Mouse (Mus musculus): ENCODE measurements around the gene Mindy4b-ps. TPM values are rescaled to one million over a fixed set of nuclear protein-coding genes. Genes with fewer than 3 reads are reported as not detected.
"Not testable (repeated sequence)": the region's sequence is repeated elsewhere in the genome, so short reads cannot be mapped to it uniquely, and the experiment has no call there.

The Mindy4b-ps gene
- 0.13 TPM in 1 of 2 replicates, not detected in the other for polyA plus RNA-seq (2016; fragmentation: Nextera tagmentation; extraction: Ambion mirVana)

GRCm38 (mm10) chr3:58822211-58822610 lies at the start of gene Mindy4b-ps:
Gene Mindy4b-ps (minus strand): TSS chr3:58822311.
- ATAC-seq (ENCODE audit: insufficient number of reproducible peaks, low FRiP score): no peak
- WGBS: 63% methylated on average over 4 of the region's 4 CpGs

DNA sequence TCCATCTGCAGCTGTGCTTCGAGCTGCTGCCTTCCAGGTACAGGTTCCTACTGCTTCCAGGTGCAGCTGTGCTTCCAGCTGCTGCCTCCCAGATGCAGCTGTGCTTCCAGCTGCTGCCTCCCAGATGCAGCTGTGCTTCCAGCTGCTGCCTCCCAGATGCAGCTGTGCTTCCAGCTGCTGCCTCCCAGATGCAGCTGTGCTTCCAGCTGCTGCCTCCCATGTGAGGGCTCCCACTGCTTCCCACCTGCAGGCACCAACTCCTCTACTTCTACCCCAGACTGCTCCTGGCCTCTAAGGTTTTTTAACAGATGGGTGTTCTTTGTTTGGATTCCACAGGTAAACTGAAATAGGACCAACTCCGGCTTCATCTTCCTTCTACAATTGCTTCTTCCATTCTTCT lies 49.8 kb upstream of the Mindy4b-ps start:
- WGBS: 70% methylated on average over 2 of the region's 2 CpGs
- not testable (repeated sequence) for H3K36me3 ChIP-seq; H3K27me3 ChIP-seq (replicated peaks)

More at GRCm38 (mm10) chr3:58822211-58822610, at the start of gene Mindy4b-ps:
- Histone ChIP-seq H3K4me3 (no peak within 1 kb of the TSS), H3K27me3 (replicated peaks) (no peaks in the 10 kb centered on the region), H3K4me1 (replicated peaks) (no peaks in the 10 kb centered on the region), H3K27ac (ENCODE audit: poor library complexity, severe bottlenecking) (no peak within 1 kb of the TSS), H3K4me2 (no peak within 1 kb of the TSS), H3K9me3 (replicated peaks) (no peaks in the 10 kb centered on the region), H3K9ac (no peak within 1 kb of the TSS), H3K36me3 (no peaks in the 10 kb centered on the region)

GRCm38 (mm10) chr3:58865690-58866089 lies 43.6 kb upstream of the Mindy4b-ps start:
- H3K4me3 ChIP-seq: no peak overlapping the region
- no peaks in the 10 kb centered on the region for H3K27me3 ChIP-seq (replicated peaks)
- no peaks in the 10 kb centered on the region for H3K9me3 ChIP-seq (replicated peaks)
- no peak overlapping the region for H3K9ac ChIP-seq
- H3K4me2 ChIP-seq: no peak overlapping the region
- no peaks in the 10 kb centered on the region for H3K36me3 ChIP-seq
- 48% methylated on average over 7 of the region's 7 CpGs for WGBS
- no peaks in the 10 kb centered on the region for H3K4me1 ChIP-seq (replicated peaks)
- no peak overlapping the region for H3K27ac ChIP-seq (ENCODE audit: poor library complexity, severe bottlenecking)
- no peak for ATAC-seq (ENCODE audit: insufficient number of reproducible peaks, low FRiP score)

More for the DNA sequence above, 49.8 kb upstream of the Mindy4b-ps start:
- H3K9ac ChIP-seq; H3K4me2 ChIP-seq; H3K4me1 ChIP-seq (replicated peaks); H3K4me3 ChIP-seq; H3K9me3 ChIP-seq (replicated peaks); H3K27ac ChIP-seq (ENCODE audit: poor library complexity, severe bottlenecking); ATAC-seq (ENCODE audit: insufficient number of reproducible peaks, low FRiP score): not testable (repeated sequence)

- no peaks in the 10 kb centered on the region for H3K36me3 ChIP-seq
- no peak overlapping the region for H3K4me3 ChIP-seq
- H3K9me3 ChIP-seq (replicated peaks): no peaks in the 10 kb centered on the region
- H3K27me3 ChIP-seq (replicated peaks): no peaks in the 10 kb centered on the region
- H3K9ac ChIP-seq: no peak overlapping the region
- H3K27ac ChIP-seq (ENCODE audit: poor library complexity, severe bottlenecking): no peak overlapping the region
- no peak overlapping the region for H3K4me2 ChIP-seq
- no peak for ATAC-seq (ENCODE audit: insufficient number of reproducible peaks, low FRiP score)
- 58% methylated on average over 2 of the region's 2 CpGs for WGBS
- no peaks in the 10 kb centered on the region for H3K4me1 ChIP-seq (replicated peaks)
These were observed 40.9 kb upstream of the Mindy4b-ps start for GRCm38 (mm10) chr3:58862976-58863375.

DNA sequence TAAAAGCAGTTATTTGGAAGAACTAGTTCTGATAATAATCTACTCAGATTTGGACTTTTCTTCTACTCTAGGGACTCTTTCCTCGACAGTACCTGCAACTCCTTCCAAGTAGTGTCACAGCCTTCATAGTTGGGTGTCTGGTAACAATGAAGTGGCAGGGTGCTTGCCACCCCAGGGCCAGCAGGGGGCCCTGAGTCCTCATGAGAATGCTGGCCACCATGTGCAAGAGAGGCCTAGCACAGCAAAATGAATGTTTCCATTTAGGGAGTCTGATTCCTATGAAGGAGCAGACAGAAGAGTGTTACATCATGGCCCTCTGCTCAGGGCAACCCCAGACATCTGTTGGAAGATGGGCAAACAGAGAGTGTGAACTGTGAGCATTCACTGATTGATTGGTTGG lies 21.3 kb upstream of the Mindy4b-ps start:
- Histone ChIP-seq H3K4me1 (replicated peaks) (no peaks in the 10 kb centered on the region), H3K27ac (ENCODE audit: poor library complexity, severe bottlenecking) (no peak overlapping the region), H3K9me3 (replicated peaks) (no peaks in the 10 kb centered on the region), H3K9ac (no peak overlapping the region), H3K4me3 (no peak overlapping the region), H3K36me3 (no peaks in the 10 kb centered on the region), H3K4me2 (no peak overlapping the region), H3K27me3 (replicated peaks) (no peaks in the 10 kb centered on the region)
- no peak for ATAC-seq (ENCODE audit: insufficient number of reproducible peaks, low FRiP score)
- 55% methylated on average over 1 of the region's 1 CpGs for WGBS

- H3K36me3 ChIP-seq: no peaks in the 10 kb centered on the region
- no peaks in the 10 kb centered on the region for H3K27me3 ChIP-seq (replicated peaks)
- no peaks in the 10 kb centered on the region for H3K9me3 ChIP-seq (replicated peaks)
- 80% methylated on average over 5 of the region's 5 CpGs for WGBS
- no peak overlapping the region for H3K27ac ChIP-seq (ENCODE audit: poor library complexity, severe bottlenecking)
- no peak overlapping the region for H3K4me2 ChIP-seq
- ATAC-seq (ENCODE audit: insufficient number of reproducible peaks, low FRiP score): no peak
- H3K4me1 ChIP-seq (replicated peaks): no peaks in the 10 kb centered on the region
- H3K4me3 ChIP-seq: no peak overlapping the region
- no peak overlapping the region for H3K9ac ChIP-seq
These were observed 11.5 kb upstream of the Mindy4b-ps start for GRCm38 (mm10) chr3:58833442-58834160.

- no peaks in the 10 kb centered on the region for H3K4me1 ChIP-seq (replicated peaks)
- H3K27ac ChIP-seq (ENCODE audit: poor library complexity, severe bottlenecking): no peak overlapping the region
- H3K9me3 ChIP-seq (replicated peaks): no peaks in the 10 kb centered on the region
- H3K27me3 ChIP-seq (replicated peaks): no peaks in the 10 kb centered on the region
- no peak for ATAC-seq (ENCODE audit: insufficient number of reproducible peaks, low FRiP score)
- H3K4me2 ChIP-seq: no peak overlapping the region
- no peak overlapping the region for H3K4me3 ChIP-seq
- 82% methylated on average over 2 of the region's 2 CpGs for WGBS
- H3K9ac ChIP-seq: no peak overlapping the region
- no peaks in the 10 kb centered on the region for H3K36me3 ChIP-seq
These were observed 10.8 kb upstream of the Mindy4b-ps start for GRCm38 (mm10) chr3:58832888-58833287.

GRCm38 (mm10) chr3:58831586-58831985 lies 9.5 kb upstream of the Mindy4b-ps start:
- Histone ChIP-seq H3K27ac (ENCODE audit: poor library complexity, severe bottlenecking) (no peak overlapping the region), H3K4me2 (no peak overlapping the region)

GRCm38 (mm10) chr3:58829926-58830325 lies 7.8 kb upstream of the Mindy4b-ps start:
- Histone ChIP-seq H3K36me3 (no peaks in the 10 kb centered on the region), H3K4me2 (no peak overlapping the region), H3K4me1 (replicated peaks) (no peaks in the 10 kb centered on the region), H3K9me3 (replicated peaks) (no peaks in the 10 kb centered on the region), H3K27me3 (replicated peaks) (no peaks in the 10 kb centered on the region), H3K9ac (no peak overlapping the region), H3K27ac (ENCODE audit: poor library complexity, severe bottlenecking) (no peak overlapping the region), H3K4me3 (no peak overlapping the region)
- no peak for ATAC-seq (ENCODE audit: insufficient number of reproducible peaks, low FRiP score)
- WGBS: 81% methylated on average over 1 of the region's 1 CpGs

More at GRCm38 (mm10) chr3:58831586-58831985, 9.5 kb upstream of the Mindy4b-ps start:
- no peak for ATAC-seq (ENCODE audit: insufficient number of reproducible peaks, low FRiP score)
- 72% methylated on average over 5 of the region's 5 CpGs for WGBS
- no peaks in the 10 kb centered on the region for H3K27me3 ChIP-seq (replicated peaks)
- no peaks in the 10 kb centered on the region for H3K4me1 ChIP-seq (replicated peaks)
- no peaks in the 10 kb centered on the region for H3K36me3 ChIP-seq
- no peak overlapping the region for H3K9ac ChIP-seq
- H3K4me3 ChIP-seq: no peak overlapping the region
- no peaks in the 10 kb centered on the region for H3K9me3 ChIP-seq (replicated peaks)

GRCm38 (mm10) chr3:58828366-58829153 lies 6.4 kb upstream of the Mindy4b-ps start:
- WGBS: 79% methylated on average over 14 of the region's 14 CpGs
- Histone ChIP-seq H3K4me2 (no peak overlapping the region), H3K4me3 (no peak overlapping the region), H3K36me3 (no peaks in the 10 kb centered on the region), H3K27me3 (replicated peaks) (no peaks in the 10 kb centered on the region), H3K9ac (no peak overlapping the region), H3K9me3 (replicated peaks) (no peaks in the 10 kb centered on the region), H3K4me1 (replicated peaks) (no peaks in the 10 kb centered on the region), H3K27ac (ENCODE audit: poor library complexity, severe bottlenecking) (no peak overlapping the region)
- no peak for ATAC-seq (ENCODE audit: insufficient number of reproducible peaks, low FRiP score)

DNA sequence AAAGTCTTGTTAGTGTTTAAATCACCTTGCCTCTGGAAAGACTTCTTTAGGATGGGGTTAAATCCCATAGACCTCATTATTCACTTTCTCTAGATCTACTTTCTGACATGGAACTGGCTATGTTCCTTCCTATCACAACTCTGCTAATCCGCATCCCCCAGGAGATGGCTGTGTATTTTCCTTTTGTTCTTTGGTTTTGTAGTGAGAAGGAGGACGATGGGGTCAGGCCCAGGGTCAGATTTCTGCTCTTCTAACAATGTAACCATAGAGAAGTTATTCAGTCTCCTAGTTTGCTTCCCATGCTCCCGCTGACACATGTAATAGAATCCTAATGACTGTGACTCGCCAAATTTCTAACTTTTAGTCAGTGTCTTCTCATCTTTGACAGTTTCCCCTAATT lies 4.2 kb upstream of the Mindy4b-ps start:
- no peaks in the 10 kb centered on the region for H3K4me1 ChIP-seq (replicated peaks)
- WGBS: 54% methylated on average over 4 of the region's 4 CpGs
- H3K27me3 ChIP-seq (replicated peaks): no peaks in the 10 kb centered on the region
- no peak overlapping the region for H3K4me3 ChIP-seq
- H3K9ac ChIP-seq: no peak overlapping the region
- no peak for ATAC-seq (ENCODE audit: insufficient number of reproducible peaks, low FRiP score)
- no peaks in the 10 kb centered on the region for H3K36me3 ChIP-seq
- H3K4me2 ChIP-seq: no peak overlapping the region
- no peaks in the 10 kb centered on the region for H3K9me3 ChIP-seq (replicated peaks)
- no peak overlapping the region for H3K27ac ChIP-seq (ENCODE audit: poor library complexity, severe bottlenecking)
